Mouse (Mus musculus) cerebellum, adult 8-10 months (tissue): ENCODE data around the gene Mphosph9.

Experiments used
- DNase-seq: peaks from one replicate; pipeline ENCODE4 v3.0.0; 2022

The Mphosph9 gene

DNA sequence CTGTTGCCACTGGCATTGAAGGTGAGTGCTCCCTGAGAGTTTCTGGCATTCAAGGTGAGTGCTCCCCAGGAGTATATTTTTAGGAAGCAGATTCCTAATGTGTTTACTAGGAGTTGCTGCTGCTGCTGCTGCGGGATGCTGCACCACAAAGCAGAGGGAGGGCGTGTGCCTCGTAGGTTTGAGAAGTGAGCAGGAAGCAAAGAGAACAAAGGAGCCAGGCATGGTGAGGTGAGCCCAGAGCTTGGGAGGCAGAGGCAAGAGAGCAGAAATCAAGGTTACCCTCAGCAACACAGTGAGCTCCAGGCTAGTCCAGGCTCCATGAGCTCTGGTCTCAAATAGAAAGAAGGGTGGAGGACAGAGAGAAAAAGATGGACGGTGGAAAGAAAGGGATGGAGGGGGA, 64.5 kb downstream of the Mphosph9 start:
- DNase-seq: no peak

DNA sequence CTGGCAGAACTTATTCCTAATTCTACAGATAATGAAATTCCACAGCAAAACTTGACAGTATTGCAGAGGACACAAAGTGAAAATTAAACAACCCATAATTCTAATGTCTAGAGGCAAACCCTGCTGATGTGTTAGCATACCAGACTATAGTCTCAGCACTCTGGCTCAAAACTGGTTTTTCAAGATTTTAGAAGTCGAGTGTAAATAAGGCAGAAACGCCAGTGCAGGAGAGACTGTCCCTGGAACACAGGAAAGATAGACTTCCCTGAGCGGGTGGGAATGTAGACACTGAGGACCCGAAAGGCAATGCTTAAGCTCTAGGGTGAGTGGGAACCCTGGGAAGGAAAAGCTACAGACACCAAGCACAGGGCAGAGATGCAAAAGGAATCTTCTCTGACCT, 65.7 kb downstream of the Mphosph9 start:
- no peak for DNase-seq

DNA sequence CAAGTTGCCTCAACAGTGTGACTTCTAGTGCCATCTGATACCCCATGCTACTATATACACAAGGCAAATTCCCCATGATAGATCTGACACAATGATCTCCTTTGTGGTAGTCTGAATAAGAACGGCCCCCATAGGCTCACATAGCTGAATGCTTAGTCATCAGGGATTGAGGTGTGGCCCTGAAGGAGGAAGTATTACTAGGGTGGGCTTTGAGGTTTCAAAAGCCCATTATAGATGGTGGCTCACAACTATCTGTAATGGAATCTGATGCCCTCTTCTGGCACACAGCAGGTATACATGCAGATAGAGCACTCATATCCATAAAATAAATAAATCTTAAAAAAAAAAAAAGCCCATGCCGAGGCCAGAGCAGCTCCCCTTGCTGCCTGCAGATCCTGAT, 68.6 kb downstream of the Mphosph9 start:
- no peak for DNase-seq

DNA sequence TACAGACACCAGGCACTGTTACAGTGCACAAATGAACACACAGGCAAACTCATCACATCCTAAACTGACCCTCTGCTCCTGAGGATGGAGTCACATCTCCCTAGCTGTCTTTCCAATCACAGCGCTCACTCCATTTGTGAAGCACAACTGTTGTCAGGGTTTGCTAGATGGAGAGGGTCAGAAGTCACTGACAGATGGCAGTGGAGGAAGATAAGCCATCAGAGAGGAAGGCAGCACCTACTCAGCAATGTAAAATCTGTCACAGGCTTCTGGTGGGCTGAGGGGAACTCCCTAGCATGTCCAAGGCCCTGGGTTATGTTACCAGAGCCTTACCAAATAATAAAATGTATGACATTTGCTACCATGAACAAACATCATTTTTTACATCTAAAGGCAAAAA, 69.7 kb downstream of the Mphosph9 start:
- DNase-seq: no peak

DNA sequence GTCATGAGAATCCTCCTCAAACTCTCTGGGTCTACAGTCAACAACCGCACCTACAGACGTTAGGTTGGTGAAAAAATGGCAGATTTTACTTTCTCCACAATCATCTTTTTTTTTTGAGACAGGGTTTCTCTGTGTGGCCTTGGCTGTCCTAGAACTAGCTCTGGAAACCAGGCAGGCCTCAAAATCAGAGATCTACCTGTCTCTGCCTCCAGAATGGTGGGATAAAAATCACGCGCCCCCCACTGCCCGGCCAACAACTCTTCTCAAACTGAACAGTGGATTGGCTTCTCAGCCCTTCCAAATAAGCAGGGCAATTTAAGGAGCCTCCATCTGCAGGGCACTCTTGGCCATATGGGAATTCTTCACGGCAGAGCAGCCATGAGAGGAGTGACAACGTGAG, 72.6 kb downstream of the Mphosph9 start:
- DNase-seq: no peak

DNA sequence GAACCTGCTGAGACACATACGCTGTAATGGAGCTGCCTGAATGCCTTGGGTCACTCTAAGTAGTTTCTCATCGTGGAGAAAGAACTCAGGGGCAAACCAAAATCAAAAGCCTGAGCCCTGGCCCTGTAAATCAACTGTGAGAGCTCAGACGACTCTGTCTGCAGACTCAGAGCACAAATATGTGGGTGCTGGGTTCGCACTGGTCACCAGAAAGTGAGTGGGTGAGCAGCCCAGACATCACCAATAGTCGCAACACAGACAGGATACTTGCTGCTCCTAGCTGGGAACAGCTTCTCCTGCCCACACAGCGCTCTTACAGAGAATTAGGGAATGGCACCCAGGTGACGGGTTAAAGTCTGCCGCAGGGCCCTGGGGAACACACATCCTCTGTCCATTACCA, 74.2 kb downstream of the Mphosph9 start:
- no peak for DNase-seq

DNA sequence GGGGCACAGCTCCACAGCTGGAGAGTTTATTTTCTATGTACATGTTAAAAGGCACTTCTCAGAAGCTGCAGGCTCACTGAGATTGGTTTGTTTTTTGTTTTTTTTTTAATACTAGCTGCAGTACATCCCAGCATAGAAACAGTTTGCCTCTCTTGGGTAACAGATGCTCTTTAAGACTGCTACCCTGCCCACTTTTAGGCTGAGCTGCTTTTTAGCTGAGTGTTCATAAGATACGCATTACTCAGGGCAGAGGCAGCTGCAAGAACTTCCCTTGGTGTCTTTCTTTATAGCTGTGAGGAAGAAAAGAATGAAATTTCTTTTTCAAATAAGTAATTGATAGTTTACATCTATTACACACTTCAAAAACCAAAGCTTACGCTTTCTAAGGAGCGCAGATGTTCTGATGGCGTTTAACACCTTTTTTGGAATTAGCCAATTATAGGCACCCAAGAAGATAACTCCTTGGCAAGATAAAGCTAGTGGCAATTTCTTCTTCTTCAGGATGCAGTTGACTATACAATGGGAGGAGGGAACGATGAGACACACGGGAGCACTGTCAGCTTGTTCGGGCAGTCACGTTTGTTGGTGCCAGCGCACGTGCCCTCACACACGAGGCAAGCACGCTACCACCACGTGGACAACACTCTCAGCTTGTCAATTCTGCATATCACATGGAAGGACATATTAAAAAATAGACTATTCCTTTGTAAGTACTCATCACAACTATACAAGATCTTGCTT, 75.0 kb downstream of the Mphosph9 start:
- DNase-seq: no peak

DNA sequence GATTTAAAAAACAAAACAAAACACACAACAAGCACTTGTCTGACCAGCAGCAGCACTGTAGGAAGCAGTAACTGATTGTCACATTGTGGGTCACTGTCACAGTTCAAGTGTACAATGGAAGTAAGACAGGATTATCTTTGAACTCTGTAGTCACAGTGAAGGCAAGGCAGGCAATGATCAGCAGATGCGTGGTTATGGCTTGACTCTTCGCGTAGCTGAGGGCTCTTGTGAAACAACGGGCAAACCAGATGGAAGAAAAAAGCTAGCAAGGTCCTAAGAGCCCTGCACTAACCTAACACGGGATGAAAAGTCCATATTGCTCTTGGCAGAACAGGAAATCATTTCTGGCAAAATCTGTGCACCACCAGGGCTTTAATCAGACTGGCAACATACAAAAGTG, 76.7 kb downstream of the Mphosph9 start:
- DNase-seq: no peak

DNA sequence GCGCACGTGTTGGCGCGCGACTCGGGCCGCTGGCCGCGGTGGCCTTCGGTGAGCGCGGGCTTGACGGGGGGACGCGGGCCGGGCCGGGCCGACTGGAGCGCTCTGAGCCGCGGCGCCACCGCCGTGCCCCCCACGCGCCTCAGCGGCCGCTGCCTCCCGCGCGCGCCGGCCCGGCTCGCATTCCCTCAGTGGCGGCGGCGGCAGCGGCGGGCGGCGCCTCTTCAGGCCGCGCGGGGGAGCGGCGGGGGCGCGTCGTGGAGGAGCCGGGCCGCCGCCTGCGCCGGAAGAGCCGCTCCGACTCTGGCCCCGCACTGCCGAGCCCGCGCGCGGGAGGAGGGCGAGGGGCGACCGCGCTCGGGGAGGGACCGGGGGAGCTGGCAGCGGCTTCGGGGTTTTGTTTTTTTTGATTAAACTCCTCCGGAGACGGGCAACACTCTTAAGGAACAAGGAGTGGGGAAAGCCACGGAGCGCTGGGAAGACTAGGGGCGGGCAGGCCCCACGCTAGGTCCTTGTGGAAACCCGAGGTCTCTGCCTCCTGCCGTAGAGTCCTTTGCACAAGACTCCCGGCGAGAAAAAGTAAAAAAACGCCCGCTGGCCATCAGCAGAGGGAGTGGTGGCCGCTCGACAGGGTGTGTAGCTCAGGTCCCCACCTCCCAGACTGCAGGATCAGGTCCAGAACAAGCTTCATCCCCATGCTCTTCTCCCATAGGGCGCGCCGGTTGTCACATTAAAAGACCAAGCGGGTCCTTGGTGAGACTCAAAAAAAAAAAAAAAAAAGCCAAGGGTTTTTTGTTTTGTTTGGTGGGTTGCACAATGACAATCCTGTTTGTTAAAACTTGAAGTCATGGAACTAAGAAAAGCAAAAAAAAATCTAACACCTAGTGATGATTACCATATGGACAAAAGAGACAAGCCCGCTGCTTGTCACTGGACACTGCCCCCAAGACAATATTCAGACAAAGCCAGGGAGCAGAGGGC, 77.9 kb downstream of the Mphosph9 start, which contains the start of gene Pitpnm2:
TSS of gene Pitpnm2 (minus strand) at position 147 of the 978 bp plus-strand sequence.
- DNase-seq: peak; percentile 45

DNA sequence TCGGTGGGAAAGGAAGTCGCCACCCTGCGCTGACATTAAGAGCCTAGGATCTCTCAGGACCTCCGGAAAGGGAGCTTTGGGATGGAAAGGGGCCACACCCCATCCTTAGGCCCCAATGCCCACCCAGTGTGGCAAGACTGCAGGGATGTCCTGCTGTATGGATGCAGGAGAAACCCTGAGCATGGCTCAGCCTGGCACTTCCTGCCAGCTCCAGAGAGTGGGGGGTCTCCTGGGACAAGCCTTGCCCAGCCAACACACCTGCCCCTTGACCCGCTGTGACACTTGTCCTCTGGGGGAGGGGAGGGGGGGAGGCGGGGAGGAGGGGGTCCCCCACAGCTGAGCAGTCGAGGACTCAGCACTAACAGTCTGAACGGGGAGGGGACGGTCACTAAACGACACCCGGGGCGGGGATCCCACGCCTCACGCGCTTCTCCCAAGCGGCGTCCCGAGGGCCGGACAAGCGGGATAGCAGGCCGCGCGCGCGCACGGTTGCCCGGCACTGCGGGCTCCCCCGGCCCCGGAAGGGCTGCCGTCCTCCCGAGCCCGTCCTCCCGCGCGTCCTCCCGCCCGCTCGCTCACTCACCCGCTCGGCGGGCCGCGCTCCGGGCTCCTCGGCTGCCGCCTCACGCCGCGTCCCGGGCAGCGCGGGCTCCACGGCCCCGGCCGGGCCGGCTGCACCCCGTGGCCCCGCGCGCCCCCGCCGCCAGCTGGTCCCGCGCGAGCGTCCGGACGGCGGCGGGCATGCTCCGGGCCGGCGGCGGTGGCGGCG, 78.7 kb downstream of the Mphosph9 start:
- DNase-seq: peak; percentile 62

DNA sequence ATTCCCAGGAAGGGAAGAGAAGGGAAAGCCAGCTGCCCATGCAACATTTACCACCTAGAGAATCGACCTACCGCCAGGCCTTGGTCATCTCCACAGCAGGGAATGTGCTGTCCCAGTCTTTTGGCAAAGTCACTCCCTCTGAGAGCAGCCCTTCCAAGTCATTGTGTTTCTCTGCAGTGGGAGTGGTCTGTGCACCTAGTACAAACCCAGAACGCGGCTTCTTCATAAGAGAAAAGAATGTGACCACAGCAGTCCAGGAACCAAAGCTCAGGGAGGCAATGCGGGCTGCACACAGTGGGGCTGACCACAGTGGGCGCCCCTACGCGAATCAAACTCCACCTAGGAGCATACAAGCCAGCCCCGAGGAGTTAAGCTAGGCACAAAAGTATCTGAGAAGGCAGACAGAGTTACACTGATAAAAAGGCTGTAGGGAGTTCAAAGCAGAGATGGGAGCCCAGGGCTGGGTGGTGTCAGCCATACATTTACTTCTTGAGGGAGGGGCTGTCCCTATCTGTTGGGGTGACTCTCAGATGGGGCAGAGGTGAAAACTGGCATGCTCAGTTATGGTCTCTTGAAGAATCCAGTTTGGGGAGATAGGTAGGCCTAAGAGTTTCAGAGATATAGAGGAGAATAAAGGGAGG, 79.7 kb downstream of the Mphosph9 start:
- DNase-seq: peak; percentile 35

DNA sequence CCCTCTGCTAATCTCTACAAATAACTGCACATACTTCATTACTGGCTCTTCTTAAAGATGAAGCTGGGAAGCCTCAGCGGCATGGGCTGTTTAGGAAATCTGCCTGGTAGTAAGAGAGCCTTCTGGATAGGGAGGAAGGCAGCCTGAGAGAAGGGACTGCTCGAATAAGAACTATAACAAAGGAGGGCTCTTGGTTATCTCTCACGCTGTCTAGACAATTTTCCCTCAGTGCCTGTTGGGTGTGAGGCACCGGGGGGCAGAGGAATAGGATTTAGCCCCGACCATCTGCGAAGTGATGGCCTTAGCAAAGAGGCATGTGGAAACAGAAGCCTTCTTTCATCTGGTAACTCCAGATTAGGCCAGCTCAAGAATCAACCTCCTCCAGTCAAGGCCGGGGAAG, 80.5 kb downstream of the Mphosph9 start:
- no peak for DNase-seq

DNA sequence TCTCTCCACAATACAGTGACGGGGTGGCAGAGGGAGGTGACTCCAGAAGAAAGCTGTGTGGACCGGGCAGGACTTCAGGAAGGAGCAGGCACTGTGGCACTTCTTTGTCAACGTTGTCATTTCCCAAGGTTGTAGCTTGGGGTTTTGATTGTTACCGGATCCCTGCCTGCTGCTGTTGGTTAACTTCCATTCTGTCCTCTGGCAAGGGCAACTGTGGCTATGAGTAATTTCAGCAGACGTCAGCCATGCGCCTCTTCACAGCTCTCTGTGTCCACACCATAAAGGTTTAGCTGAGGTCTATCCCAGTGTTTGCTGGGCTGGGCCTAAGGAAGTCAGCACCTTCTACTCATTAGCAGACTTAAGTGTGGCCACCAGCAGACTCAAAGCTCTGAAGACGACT, 82.9 kb downstream of the Mphosph9 start:
- no peak for DNase-seq

DNA sequence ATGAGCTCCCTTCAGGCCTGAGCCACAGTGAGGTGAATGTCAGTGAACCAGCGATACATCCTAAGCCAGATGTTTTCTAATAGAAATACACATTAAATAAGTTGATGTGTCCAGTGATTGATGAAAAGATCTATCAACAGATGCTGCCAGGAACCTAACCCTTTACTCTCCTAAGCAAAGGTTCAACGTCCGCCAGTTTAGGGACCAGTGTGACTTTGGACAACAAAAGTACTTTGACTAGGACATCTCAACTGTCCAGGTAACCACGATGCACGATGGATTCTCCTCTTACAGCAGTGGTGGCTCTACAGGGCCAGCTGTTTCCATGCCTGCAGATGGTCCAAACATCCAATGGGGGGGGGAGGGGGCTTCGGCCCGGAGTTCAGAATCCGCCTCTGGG, 83.3 kb downstream of the Mphosph9 start:
- no peak for DNase-seq

DNA sequence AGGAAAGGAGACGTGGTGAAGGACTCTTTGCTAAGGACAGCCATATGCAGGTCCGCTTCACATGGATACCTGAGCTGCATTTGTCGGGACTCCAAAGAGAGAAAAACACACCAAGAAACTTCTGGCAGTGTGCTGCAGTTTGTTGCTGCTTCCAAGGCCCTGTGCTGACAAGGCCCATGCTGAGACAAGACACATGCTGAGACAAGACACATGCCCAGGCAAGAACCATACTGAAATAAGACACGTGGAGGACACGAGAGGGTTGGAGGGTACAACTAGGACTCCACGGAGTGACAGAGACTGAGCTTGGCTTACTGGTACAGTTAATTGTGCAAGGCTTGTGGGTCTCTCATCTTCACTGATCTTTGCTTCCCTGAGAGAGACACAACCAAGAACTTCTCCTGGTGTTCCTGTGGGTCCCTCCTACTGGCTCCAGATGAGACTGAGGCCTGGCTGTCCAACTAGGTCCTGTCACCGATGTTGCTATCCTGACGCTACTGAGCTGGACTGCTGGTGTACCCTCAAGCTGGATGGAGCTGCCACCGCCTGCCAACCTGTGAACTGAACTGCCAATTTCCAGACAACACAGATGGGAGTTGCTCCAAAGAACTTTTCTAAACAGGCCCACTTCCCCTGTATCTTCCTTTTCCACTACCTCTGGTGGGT, 84.4 kb downstream of the Mphosph9 start:
- DNase-seq: no peak

DNA sequence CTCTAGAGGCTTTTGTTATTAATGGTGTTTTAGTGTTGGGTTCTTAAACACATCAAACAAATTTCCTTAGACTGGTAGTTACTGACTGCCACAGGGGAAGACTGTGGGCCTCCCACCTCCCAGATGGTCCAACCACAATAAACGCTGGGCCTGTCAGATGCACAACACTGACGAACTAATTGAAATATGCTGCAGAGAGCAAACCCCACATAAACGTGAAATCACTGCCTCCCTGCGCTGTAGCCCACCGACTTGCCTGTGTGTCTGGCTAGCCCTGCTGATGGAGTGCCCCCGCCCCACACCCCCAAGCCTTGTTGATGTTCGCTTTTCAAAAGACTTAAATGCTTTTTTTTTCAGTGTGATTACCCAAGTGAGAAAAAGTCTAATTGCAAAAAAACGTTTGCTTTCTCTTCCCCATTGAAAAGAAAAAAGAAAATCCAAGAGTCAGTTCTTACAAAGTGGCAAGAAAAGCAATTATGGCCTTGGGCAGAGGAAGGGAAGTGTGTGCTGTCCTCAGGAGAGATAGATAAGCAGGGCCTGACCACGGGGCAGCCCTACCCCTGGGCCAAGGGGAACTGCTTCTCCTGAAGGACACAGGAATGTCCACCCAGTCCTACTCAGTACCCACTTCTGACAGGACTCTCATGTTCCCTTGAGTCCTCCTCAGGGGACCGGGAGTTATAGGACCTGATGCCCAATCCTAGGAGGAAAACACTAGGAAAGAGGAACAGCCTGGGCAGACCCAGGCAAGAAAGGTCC, 85.9 kb downstream of the Mphosph9 start:
- no peak for DNase-seq

DNA sequence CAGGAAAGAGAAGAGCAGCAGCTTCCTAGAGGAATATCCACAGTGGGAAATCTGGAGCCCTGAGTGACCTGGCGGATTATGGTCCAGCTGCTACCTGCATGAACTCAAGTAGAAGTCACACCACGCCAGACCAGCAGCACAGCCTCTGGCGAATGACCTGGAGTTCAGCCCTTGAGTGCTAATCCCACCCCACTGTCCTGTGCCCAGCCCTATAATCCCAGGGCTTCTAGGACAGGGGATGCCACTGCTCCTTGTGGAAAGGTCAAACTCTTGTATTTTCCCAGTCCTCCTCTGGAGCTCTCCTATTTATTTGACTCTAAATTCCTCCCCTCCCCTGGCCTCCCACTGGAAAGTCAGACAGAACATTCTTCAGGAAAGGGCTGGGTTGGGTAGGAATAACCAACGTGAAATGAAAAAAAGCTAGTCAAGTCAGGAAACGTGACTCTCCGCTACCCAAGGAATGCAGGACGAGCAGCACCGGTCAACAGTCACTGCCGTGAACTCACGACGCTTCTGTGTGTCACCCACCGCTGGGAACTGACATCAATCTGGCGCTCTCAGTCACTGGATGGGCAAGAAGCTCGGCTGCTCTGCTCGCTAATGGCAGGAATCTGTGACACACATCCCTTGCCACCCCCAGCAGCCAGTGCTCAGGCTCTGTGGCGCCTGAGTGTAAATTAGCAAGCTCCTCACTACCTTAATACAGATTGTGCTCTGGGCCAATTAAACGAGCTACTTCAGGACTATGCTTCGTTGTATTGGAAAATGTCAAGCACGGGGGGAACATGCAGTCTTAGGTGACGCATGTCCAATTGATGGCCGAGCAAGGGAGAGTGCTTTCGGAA, 86.7 kb downstream of the Mphosph9 start:
- no peak for DNase-seq

DNA sequence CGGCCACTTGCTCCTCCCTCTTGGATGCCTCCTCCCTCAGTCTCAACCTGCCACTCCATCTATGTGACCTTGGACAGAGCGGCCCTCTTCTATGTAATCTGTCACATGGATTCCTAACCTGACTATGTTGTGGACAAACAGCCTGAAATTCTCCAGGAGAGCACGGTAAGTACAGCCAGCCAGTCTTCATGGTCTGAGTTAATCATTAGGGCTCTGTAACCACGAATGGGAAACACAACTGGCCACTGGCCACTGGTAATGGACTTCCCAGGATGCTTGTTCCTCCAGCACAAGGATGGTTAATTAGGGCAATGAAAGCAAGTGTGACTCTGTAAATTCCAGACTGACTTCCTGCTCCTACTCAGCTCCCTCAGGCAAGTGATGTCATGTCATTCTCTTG, 91.6 kb downstream of the Mphosph9 start:
- no peak for DNase-seq

DNA sequence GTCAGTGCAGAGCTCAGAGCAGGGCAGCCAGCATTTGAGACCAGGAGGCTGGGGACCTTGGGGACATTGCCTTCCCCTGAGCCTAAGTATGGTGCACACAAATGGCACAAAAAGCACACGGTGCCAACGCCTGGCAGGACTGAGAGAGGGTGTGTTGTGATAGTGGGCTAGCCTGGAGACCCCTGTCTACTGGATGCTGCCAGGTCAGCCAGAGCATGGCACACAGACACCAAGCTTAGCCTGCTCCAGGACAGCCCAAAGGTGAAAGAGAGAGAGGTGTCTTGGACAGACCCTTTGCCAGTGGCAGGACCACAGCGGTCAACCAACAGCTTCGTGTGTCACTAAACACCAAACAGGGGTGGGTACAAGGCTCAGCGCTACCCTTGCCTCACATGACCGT, 93.0 kb downstream of the Mphosph9 start:
- no peak for DNase-seq

DNA sequence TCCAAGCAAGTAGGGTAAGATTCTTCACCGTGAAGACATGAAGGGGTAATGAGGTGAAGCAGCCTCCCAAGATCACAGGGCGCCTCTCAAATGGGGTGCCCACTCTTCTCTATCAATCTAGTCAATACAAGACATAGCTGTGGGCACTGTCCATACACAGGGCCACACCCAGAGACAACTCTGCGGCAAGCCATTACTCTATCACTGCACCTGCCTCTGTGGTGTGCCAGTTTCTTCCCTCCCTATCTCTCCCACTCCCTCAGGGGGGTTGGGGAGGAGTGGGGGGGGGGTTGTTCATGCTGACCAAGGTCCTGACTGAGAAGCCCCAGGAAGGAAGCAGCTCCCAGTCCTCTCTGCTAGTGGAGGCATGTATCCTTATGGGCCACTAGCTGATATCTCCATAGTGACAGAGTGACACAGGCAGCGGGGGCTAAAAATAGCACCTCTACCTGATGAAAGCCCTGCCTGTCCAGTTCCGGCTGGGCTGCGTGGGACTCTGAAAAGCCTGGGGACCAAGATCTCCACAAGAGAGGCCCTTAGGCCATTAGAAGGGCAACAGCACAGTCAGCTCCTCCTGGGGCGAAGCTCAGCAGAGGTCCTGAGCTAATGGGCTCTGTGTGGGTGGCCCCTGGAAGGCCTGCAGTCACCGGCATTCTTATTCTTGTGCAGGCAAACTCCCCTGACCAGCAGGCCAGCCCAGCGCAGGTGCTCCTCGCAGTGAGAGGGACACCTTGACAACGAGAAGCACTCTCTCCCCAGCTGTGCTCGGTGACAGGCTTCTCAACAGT, 93.7 kb downstream of the Mphosph9 start:
- DNase-seq: peak; percentile 37
